Mouse (Mus musculus): ENCODE data around the gene Ptprd.

- TF ChIP-seq POLR2A (IDR thresholded peaks at IDR 0.05; ENCODE audit: insufficient read depth, low read depth, low read length), result no peak
- TF ChIP-seq CTCF (IDR thresholded peaks at IDR 0.05; ENCODE audit: insufficient read depth, low read depth, low read length), result no peak
Observed at GRCm38 (mm10) chr4:77534553-77534952, 677.2 kb downstream of the Ptprd start.

Data from olfactory bulb, adult 2 months (tissue).